Mouse (Mus musculus) myocyte (in vitro differentiated cells): ENCODE measurements at regions not wholly inside any gene's neighbourhood (a gene's known extent, or its start where the extent isn't known, plus 50 kb on each side); places are given as distances from the start of the nearest gene placed in this dataset.

ENCODE experiments used
- H3K27me3 ChIP-seq: one replicate; pipeline ENCODE4 v1.6.1; 2011; ENCODE audit not compliant: control insufficient read depth, insufficient read depth, insufficient read length
- H3K36me3 ChIP-seq: one replicate; pipeline ENCODE4 v1.6.1; 2011; ENCODE audit not compliant: control insufficient read depth, insufficient read depth
- H3K4me2 ChIP-seq: one replicate; pipeline ENCODE4 v1.6.1; 2011; ENCODE audit warnings: low read depth, control low read depth
- H3K4me3 ChIP-seq: one replicate; pipeline ENCODE4 v1.5.1; 2011; ENCODE audit warnings: mild to moderate bottlenecking, control low read depth, moderate library complexity
- H3K79me2 ChIP-seq: one replicate; pipeline ENCODE4 v1.6.1; 2011; ENCODE audit not compliant: control insufficient read depth, insufficient read depth
- H3ac ChIP-seq: one replicate; pipeline ENCODE4 v1.6.1; 2011; ENCODE audit not compliant: control insufficient read depth, insufficient read length
- CEBPB ChIP-seq: IDR thresholded peaks from 2 replicates; pipeline ENCODE4 v1.6.1; 2011; ENCODE audit warnings: mild to moderate bottlenecking, moderate library complexity; ENCODE audit not compliant: poor library complexity, insufficient read depth, severe bottlenecking
- E2F4 ChIP-seq: IDR thresholded peaks from one replicate; pipeline ENCODE4 v1.6.1; 2011; ENCODE audit warnings: mild to moderate bottlenecking, control low read depth, moderate library complexity; ENCODE audit not compliant: insufficient read depth
- MAX ChIP-seq: IDR thresholded peaks from one replicate; pipeline ENCODE4 v1.6.1; 2011; ENCODE audit warnings: low read depth, mild to moderate bottlenecking, control low read depth
- MYOD1 ChIP-seq, 3 experiments: IDR thresholded peaks; one replicate each; pipeline ENCODE4 v1.6.1; 2011; ENCODE audit warnings: control low read depth in 2 of 3, low read depth in 2 of 3, mild to moderate bottlenecking in 2 of 3, moderate library complexity in 1 of 3; ENCODE audit not compliant: insufficient read length in 2 of 3, control insufficient read depth in 1 of 3
- MYOG ChIP-seq, 3 experiments: IDR thresholded peaks; one replicate each; pipeline ENCODE4 v1.6.1; 2011; ENCODE audit warnings: control low read depth in 2 of 3, low read depth in 2 of 3, mild to moderate bottlenecking in 2 of 3; ENCODE audit not compliant: insufficient read length in 2 of 3, control insufficient read depth in 1 of 3, insufficient read depth in 1 of 3
- POLR2A ChIP-seq: IDR thresholded peaks from one replicate; pipeline ENCODE4 v1.6.1; 2011; ENCODE audit warnings: low read depth, mild to moderate bottlenecking, control low read depth, moderate library complexity; ENCODE audit not compliant: insufficient read length
- POLR2AphosphoS2 ChIP-seq: IDR thresholded peaks from one replicate; pipeline ENCODE4 v1.6.1; 2011; ENCODE audit warnings: low read depth, control low read depth; ENCODE audit not compliant: insufficient read length
- REST ChIP-seq: IDR thresholded peaks from one replicate; pipeline ENCODE4 v1.6.1; 2011; ENCODE audit warnings: mild to moderate bottlenecking, control low read depth, moderate library complexity; ENCODE audit not compliant: insufficient read depth, insufficient read length
- SRF ChIP-seq: IDR thresholded peaks from one replicate; pipeline ENCODE4 v1.6.1; 2011; ENCODE audit warnings: low read depth; ENCODE audit not compliant: control insufficient read depth, insufficient read length
- TCF12 ChIP-seq: IDR thresholded peaks from one replicate; pipeline ENCODE4 v1.6.1; 2011; ENCODE audit warnings: mild to moderate bottlenecking, control low read depth; ENCODE audit not compliant: poor library complexity, insufficient read depth, severe bottlenecking
- TCF3 ChIP-seq: IDR thresholded peaks from one replicate; pipeline ENCODE4 v1.6.1; 2011; ENCODE audit warnings: low read depth, control low read depth; ENCODE audit not compliant: insufficient read length
- USF1 ChIP-seq: IDR thresholded peaks from one replicate; pipeline ENCODE4 v1.6.1; 2011; ENCODE audit warnings: low read depth, mild to moderate bottlenecking, control low read depth, moderate library complexity

DNA sequence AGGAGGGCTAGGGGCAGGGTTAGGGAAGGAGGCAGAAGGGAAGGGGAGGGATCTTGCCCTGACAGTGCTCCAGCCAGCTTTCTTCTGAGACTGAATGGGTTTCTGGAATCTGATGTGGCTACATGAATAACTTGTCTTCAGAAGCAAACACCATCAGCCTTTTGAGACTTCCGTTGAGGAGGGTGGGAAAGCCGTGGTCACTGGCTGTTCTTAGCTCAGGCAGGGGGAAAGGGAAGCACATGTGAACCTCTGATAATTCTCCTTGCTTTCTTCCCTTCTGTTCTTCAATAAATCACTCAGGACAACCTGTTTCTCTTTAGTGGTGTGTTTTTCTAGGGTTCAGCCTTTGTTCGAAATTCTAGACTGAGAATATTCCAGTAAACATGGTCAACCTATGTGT is 148.9 kb downstream of the Bcl11a start:
- H3K36me3 ChIP-seq, result no peaks in the 10 kb centered on the region
- no peak overlapping the region for H3K4me3 ChIP-seq
- H3ac ChIP-seq, result no peak overlapping the region
- no peak for TF ChIP-seq TCF12
- TF ChIP-seq MYOD1 (IDR thresholded peaks at IDR 0.05; ENCODE audit: control insufficient read depth in 1 of 3, insufficient read length in 2 of 3, low read depth in 2 of 3), result no peak
- TF ChIP-seq MYOG (IDR thresholded peaks at IDR 0.05; ENCODE audit: control insufficient read depth in 1 of 3, insufficient read depth in 1 of 3, insufficient read length in 2 of 3, low read depth in 2 of 3), result no peak
- no peak for TF ChIP-seq REST
- no peak for TF ChIP-seq CEBPB
- no peak for TF ChIP-seq USF1
- no peak for TF ChIP-seq MAX
- TF ChIP-seq POLR2A, result no peak
- TF ChIP-seq E2F4, result no peak
- TF ChIP-seq TCF3, result no peak
- no peaks in the 10 kb centered on the region for H3K27me3 ChIP-seq
- no peaks in the 10 kb centered on the region for H3K79me2 ChIP-seq
- H3K4me2 ChIP-seq, result no peak overlapping the region

DNA sequence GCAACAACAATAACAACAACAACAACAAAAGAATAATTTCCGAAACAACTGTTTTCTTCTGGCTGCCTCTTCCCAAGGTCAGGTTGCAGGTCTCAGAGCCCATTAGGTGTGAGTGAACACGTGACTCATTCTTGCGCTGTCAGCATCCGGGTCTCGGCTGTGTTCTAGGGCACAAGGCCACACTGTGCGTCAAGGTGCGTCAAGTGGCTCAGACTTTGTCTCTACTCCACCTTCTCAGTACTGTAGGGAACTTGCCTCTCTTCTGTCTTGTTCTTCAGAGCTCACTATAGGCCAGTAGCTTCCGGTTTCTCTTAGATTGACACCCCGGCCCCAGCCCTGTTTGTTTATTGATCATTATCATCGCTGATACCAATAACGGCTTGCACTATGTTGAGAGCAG is 155.5 kb downstream of the Bcl11a start:
- no peak for TF ChIP-seq MYOG (IDR thresholded peaks at IDR 0.05; ENCODE audit: control insufficient read depth in 1 of 3, insufficient read depth in 1 of 3, insufficient read length in 2 of 3, low read depth in 2 of 3)
- TF ChIP-seq MYOD1 (IDR thresholded peaks at IDR 0.05; ENCODE audit: control insufficient read depth in 1 of 3, insufficient read length in 2 of 3, low read depth in 2 of 3), result no peak
- TF ChIP-seq POLR2A, result no peak
- no peak for TF ChIP-seq TCF3
- no peak for TF ChIP-seq USF1
- no peak for TF ChIP-seq REST
- TF ChIP-seq E2F4, result no peak
- no peak for TF ChIP-seq TCF12
- TF ChIP-seq POLR2AphosphoS2, result no peak
- TF ChIP-seq CEBPB, result no peak
- no peak for TF ChIP-seq SRF
- no peak for TF ChIP-seq MAX
- Histone ChIP-seq H3K4me3 (no peak overlapping the region), H3K4me2 (no peak overlapping the region), H3K27me3 (no peaks in the 10 kb centered on the region), H3ac (no peak overlapping the region), H3K79me2 (no peaks in the 10 kb centered on the region), H3K36me3 (no peaks in the 10 kb centered on the region)

GRCm38 (mm10) chr11:24233821-24234220 is 156.0 kb downstream of the Bcl11a start:
- Histone ChIP-seq H3K36me3 (no peaks in the 10 kb centered on the region), H3K4me2 (no peak overlapping the region)

DNA sequence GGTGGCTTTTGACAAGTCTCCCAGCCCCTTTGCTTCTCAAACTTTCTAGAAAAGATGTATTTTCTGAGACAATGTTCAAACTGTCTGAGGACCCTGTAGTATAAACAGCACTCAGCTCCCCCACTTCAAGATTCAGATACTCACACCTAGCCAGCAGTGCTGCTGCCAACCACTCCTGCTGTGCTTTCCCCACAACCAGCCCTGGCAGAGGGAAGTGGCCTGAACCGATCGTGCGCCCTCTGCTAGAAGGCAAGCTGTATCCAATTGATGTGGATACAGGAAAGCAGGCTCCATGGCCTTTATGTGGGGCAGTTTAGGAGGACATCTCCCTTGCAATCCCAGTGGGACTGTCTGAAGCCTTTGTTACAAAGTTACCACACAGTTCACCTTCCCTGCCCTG is 156.6 kb downstream of the Bcl11a start:
- Histone ChIP-seq H3K4me2 (no peak overlapping the region), H3ac (no peak overlapping the region), H3K79me2 (no peaks in the 10 kb centered on the region), H3K27me3 (no peaks in the 10 kb centered on the region), H3K36me3 (no peaks in the 10 kb centered on the region), H3K4me3 (no peak overlapping the region)
- TF ChIP-seq REST (no peak), TCF12 (no peak)

More at GRCm38 (mm10) chr11:24233821-24234220, 156.0 kb downstream of the Bcl11a start:
- Histone ChIP-seq H3ac (no peak overlapping the region), H3K27me3 (no peaks in the 10 kb centered on the region), H3K4me3 (no peak overlapping the region), H3K79me2 (no peaks in the 10 kb centered on the region)
- TF ChIP-seq CEBPB (no peak), USF1 (no peak), TCF3 (no peak), POLR2AphosphoS2 (no peak), POLR2A (no peak), TCF12 (no peak), E2F4 (no peak), MYOD1 (IDR thresholded peaks at IDR 0.05; ENCODE audit: control insufficient read depth in 1 of 3, insufficient read length in 2 of 3, low read depth in 2 of 3) (no peak), SRF (no peak), REST (no peak), MAX (no peak), MYOG (IDR thresholded peaks at IDR 0.05; ENCODE audit: control insufficient read depth in 1 of 3, insufficient read depth in 1 of 3, insufficient read length in 2 of 3, low read depth in 2 of 3) (no peak)

GRCm38 (mm10) chr11:24235326-24235725 is 157.5 kb downstream of the Bcl11a start:
- Histone ChIP-seq H3ac (no peak overlapping the region), H3K36me3 (no peaks in the 10 kb centered on the region), H3K79me2 (no peaks in the 10 kb centered on the region), H3K27me3 (no peaks in the 10 kb centered on the region), H3K4me3 (no peak overlapping the region), H3K4me2 (no peak overlapping the region)
- TF ChIP-seq MYOD1 (IDR thresholded peaks at IDR 0.05; ENCODE audit: control insufficient read depth in 1 of 3, insufficient read length in 2 of 3, low read depth in 2 of 3) (no peak), TCF12 (no peak), REST (no peak), MAX (no peak), USF1 (no peak), SRF (no peak), CEBPB (no peak), MYOG (IDR thresholded peaks at IDR 0.05; ENCODE audit: control insufficient read depth in 1 of 3, insufficient read depth in 1 of 3, insufficient read length in 2 of 3, low read depth in 2 of 3) (no peak), E2F4 (no peak), POLR2A (no peak), TCF3 (no peak), POLR2AphosphoS2 (no peak)
